ENCODE assay signal across 8 mouse cellular contexts in genomic region chr11:70585457-70585856, GRCm38 (mm10). TPM values are rescaled to one million over a fixed set of nuclear protein-coding genes. Genes with fewer than 3 reads are reported as not detected.
DNase-seq lines count a peak whose midpoint lies in the region; ATAC-seq and TF ChIP-seq lines count a peak whose summit lies in the region.

No protein-coding gene starts in this region.

- in situ Hi-C loops in Patski (cut with MboI; ENCODE audit: low pct_unique_long_range_greater_than_20kb) = no loop called here

- peak overlapping the region; percentile 1; the same call in 1 of the 2 replicates for H3K9ac ChIP-seq in forebrain, embryonic 12.5 days
- no peak overlapping the region for H3K9ac ChIP-seq in hindbrain, embryonic 12.5 days
- no peak overlapping the region; the same call in 1 of the 2 replicates for H3K9ac ChIP-seq in lung, embryonic 14.5 days

- POLR2A ChIA-PET in Patski (lab: Charles Lee) = interaction anchor here (0.6 to 0.8 kb wide), 2 partner anchors 14 to 61 kb away, joined by 3 read pairs; partner anchors contain the start of gene Psmb6

- no peaks in the 10 kb centered on the region for H3K27me3 ChIP-seq in Patski
- no peaks in the 10 kb centered on the region for H3K27me3 ChIP-seq in forebrain, embryonic 12.5 days
- no peaks in the 10 kb centered on the region for H3K27me3 ChIP-seq in hindbrain, embryonic 12.5 days
- H3K27me3 ChIP-seq in lung, embryonic 14.5 days (ENCODE audit: insufficient read depth, low read length) = no peaks in the 10 kb centered on the region

- no peak overlapping the region for H3K4me3 ChIP-seq in forebrain, embryonic 12.5 days (replicated peaks)
- H3K4me3 ChIP-seq in hindbrain, embryonic 12.5 days = no peak overlapping the region
- no peak overlapping the region for H3K4me3 ChIP-seq in lung, embryonic 14.5 days (ENCODE audit: low read depth, low read length)

- DNase-seq in 3T3-L1 (ENCODE audit: low read depth, low spot score) (peak; percentile 90), Patski (ENCODE audit: low read depth, low spot score) (peak; percentile 44)
- peak; percentile 50 for DNase-seq in lung, embryonic 14.5 days
- peak; percentile 58 for DNase-seq in urinary bladder, adult 2 months (ENCODE audit: low spot score)
- DNase-seq in spleen, postnatal 4 days (ENCODE audit: low spot score in 2 of 2) = no peak
- no peak for DNase-seq in layer of hippocampus, adult 9-10 months (ENCODE audit: low spot score)

- peaks cover 28% of the 10 kb centered on the region for H3K4me1 ChIP-seq in forebrain, embryonic 12.5 days
- H3K4me1 ChIP-seq in hindbrain, embryonic 12.5 days = peaks cover 38% of the 10 kb centered on the region
- H3K4me1 ChIP-seq in lung, embryonic 14.5 days (ENCODE audit: insufficient read depth) = peaks cover 4% of the 10 kb centered on the region; the same call in 1 of the 2 replicates

- CTCF ChIA-PET in Patski (lab: Charles Lee) = interaction anchor here (1.0 to 2.6 kb wide), 2 partner anchors 13 to 15 kb away, joined by 3 to 8 read pairs; no protein-coding TSS in a partner anchor

- H3K4me2 ChIP-seq in forebrain, embryonic 12.5 days = no peak overlapping the region
- H3K4me2 ChIP-seq in hindbrain, embryonic 12.5 days (replicated peaks) = no peak overlapping the region
- H3K4me2 ChIP-seq in lung, embryonic 14.5 days = no peak overlapping the region

- WGBS in forebrain, embryonic 12.5 days = 66% methylated on average over 7 of the region's 7 CpGs
- WGBS in hindbrain, embryonic 12.5 days = 51% methylated on average over 7 of the region's 7 CpGs
- 37% methylated on average over 7 of the region's 7 CpGs for WGBS in lung, embryonic 14.5 days

- peak; percentile 80 for ATAC-seq in Patski
- ATAC-seq in forebrain, embryonic 12.5 days (ENCODE audit: low FRiP score) = no peak
- ATAC-seq in hindbrain, embryonic 12.5 days (ENCODE audit: low FRiP score) = no peak
- ATAC-seq in lung, embryonic 14.5 days (ENCODE audit: insufficient read depth) = peak; percentile 62; the same call in 1 of the 2 replicates

- H3K9me3 ChIP-seq in forebrain, embryonic 12.5 days = no peaks in the 10 kb centered on the region
- H3K9me3 ChIP-seq in hindbrain, embryonic 12.5 days (replicated peaks) = no peaks in the 10 kb centered on the region
- H3K9me3 ChIP-seq in lung, embryonic 14.5 days (ENCODE audit: low read depth, low read length) = no peaks in the 10 kb centered on the region

- no peaks in the 10 kb centered on the region for H3K36me3 ChIP-seq in forebrain, embryonic 12.5 days (replicated peaks)
- H3K36me3 ChIP-seq in hindbrain, embryonic 12.5 days = no peaks in the 10 kb centered on the region
- no peaks in the 10 kb centered on the region for H3K36me3 ChIP-seq in lung, embryonic 14.5 days (ENCODE audit: insufficient read depth)

- TF ChIP-seq CTCF in Patski (IDR thresholded peaks at IDR 0.05) = no peak
- no peak for TF ChIP-seq CTCF in lung, embryonic 14.5 days (IDR thresholded peaks at IDR 0.05; ENCODE audit: low read depth)

- 0 out of 2 replicates have a peak overlapping the region, but pooled peaks have one; percentile 42 for H3K27ac ChIP-seq in forebrain, embryonic 12.5 days
- peak overlapping the region; percentile 53; the same call in 1 of the 2 replicates for H3K27ac ChIP-seq in hindbrain, embryonic 12.5 days
- peak overlapping the region; percentile 25; the same call in 1 of the 2 replicates for H3K27ac ChIP-seq in lung, embryonic 14.5 days (ENCODE audit: low read depth)

RNA-seq across cellular contexts. Expression of gene Mink1, which starts 22.8 kb away (rescaled TPM):
- polyA plus RNA-seq in Patski (2021) = 63.2 TPM
- polyA plus RNA-seq in forebrain, embryonic 12.5 days (2016; fragmentation: Nextera tagmentation; extraction: Ambion mirVana) = 15.3 and 17.4 TPM in 2 replicates
- polyA plus RNA-seq in hindbrain, embryonic 12.5 days (2016; fragmentation: Nextera tagmentation; extraction: Ambion mirVana) = 17.3 and 19.1 TPM in 2 replicates
- polyA plus RNA-seq in lung, embryonic 14.5 days (2014; fragmentation: Nextera tagmentation; extraction: Ambion mirVana) = 15.2 and 15.4 TPM in 2 replicates
- polyA plus RNA-seq in urinary bladder, adult 2 months (2012; rRNA removed) = 87.2 and 89.1 TPM in 2 replicates

RNA-seq across cellular contexts. Expression of gene 4930544D05Rik, which starts 30.2 kb away (rescaled TPM):
- not detected for polyA plus RNA-seq in Patski (2021)
- not detected in 2 replicates for polyA plus RNA-seq in forebrain, embryonic 12.5 days (2016; fragmentation: Nextera tagmentation; extraction: Ambion mirVana)
- not detected in 2 replicates for polyA plus RNA-seq in hindbrain, embryonic 12.5 days (2016; fragmentation: Nextera tagmentation; extraction: Ambion mirVana)
- polyA plus RNA-seq in lung, embryonic 14.5 days (2014; fragmentation: Nextera tagmentation; extraction: Ambion mirVana) = not detected in 2 replicates
- not detected in 2 replicates for polyA plus RNA-seq in urinary bladder, adult 2 months (2012; rRNA removed)

RNA-seq across cellular contexts. Expression of gene Chrne, which starts 33.6 kb away (rescaled TPM):
- polyA plus RNA-seq in Patski (2021) = not detected
- polyA plus RNA-seq in forebrain, embryonic 12.5 days (2016; fragmentation: Nextera tagmentation; extraction: Ambion mirVana) = not detected in 2 replicates
- not detected in 2 replicates for polyA plus RNA-seq in hindbrain, embryonic 12.5 days (2016; fragmentation: Nextera tagmentation; extraction: Ambion mirVana)
- not detected in 2 replicates for polyA plus RNA-seq in lung, embryonic 14.5 days (2014; fragmentation: Nextera tagmentation; extraction: Ambion mirVana)
- polyA plus RNA-seq in urinary bladder, adult 2 months (2012; rRNA removed) = 0.40 and 0.44 TPM in 2 replicates

RNA-seq across cellular contexts. Expression of gene Pld2, which starts 45.6 kb away (rescaled TPM):
- 13.8 TPM for polyA plus RNA-seq in Patski (2021)
- polyA plus RNA-seq in forebrain, embryonic 12.5 days (2016; fragmentation: Nextera tagmentation; extraction: Ambion mirVana) = 3.4 and 4.0 TPM in 2 replicates
- 7.2 and 7.8 TPM in 2 replicates for polyA plus RNA-seq in hindbrain, embryonic 12.5 days (2016; fragmentation: Nextera tagmentation; extraction: Ambion mirVana)
- polyA plus RNA-seq in lung, embryonic 14.5 days (2014; fragmentation: Nextera tagmentation; extraction: Ambion mirVana) = 5.9 and 6.4 TPM in 2 replicates
- 33.6 and 38.7 TPM in 2 replicates for polyA plus RNA-seq in urinary bladder, adult 2 months (2012; rRNA removed)

RNA-seq across cellular contexts. Expression of gene Gm40193, which starts 52.7 kb away (rescaled TPM):
- polyA plus RNA-seq in Patski (2021) = not detected
- polyA plus RNA-seq in forebrain, embryonic 12.5 days (2016; fragmentation: Nextera tagmentation; extraction: Ambion mirVana) = not detected in 2 replicates
- polyA plus RNA-seq in hindbrain, embryonic 12.5 days (2016; fragmentation: Nextera tagmentation; extraction: Ambion mirVana) = not detected in 2 replicates
- polyA plus RNA-seq in lung, embryonic 14.5 days (2014; fragmentation: Nextera tagmentation; extraction: Ambion mirVana) = not detected in 2 replicates
- polyA plus RNA-seq in urinary bladder, adult 2 months (2012; rRNA removed) = not detected in 2 replicates

Comparison
In these comparisons a context has a peak if more than half of its experiments do, and no peak if none do; other contexts are left out.
1. DNase-seq: peak in 3T3-L1 (single experiment), Patski (single experiment), lung, embryonic 14.5 days (single experiment) and urinary bladder, adult 2 months (single experiment); none in spleen, postnatal 4 days (0 of 2) and layer of hippocampus, adult 9-10 months (single experiment).
2. ATAC-seq: peak in Patski (single experiment) and lung, embryonic 14.5 days (single experiment); none in forebrain, embryonic 12.5 days (single experiment) and hindbrain, embryonic 12.5 days (single experiment).
3. Peak in every context shown above with its lines, with median percentiles within 50 percentile points of each other: H3K27ac ChIP-seq.